In the genomic region with DNA sequence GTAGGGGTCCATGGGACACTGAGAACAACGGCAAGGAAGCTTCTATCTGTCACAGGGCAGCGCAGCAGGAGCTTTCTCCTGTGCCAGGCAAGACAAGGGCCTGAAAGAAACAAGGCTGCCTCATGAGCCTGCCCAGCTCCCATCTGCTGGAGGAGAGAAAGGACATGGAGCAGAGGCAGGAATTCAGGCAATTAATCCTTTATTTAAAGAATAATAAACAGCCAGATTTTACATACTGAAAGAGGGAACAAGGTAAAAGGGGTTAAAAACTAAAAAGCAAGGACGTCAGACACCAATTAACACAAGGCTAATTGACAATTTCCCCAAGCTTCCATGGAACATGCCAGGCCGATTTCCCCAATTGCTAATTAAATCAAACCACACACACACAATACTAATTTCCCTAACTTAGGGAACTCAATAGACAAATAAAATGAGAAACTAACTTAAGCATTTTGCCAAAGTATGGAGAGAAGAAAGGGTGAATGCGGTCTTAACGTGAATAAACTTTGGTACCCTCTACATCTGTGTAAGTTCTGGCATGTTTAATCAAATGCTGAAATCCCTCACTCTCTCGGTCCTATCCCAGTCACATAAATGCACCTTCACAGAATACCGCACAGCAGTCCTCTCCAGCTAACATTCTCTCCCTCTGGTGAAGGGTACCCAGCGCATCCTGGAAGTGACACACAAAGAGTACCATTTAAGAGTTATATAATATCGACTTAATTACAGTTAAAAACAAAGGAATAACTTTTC, we compare ENCODE assay signal across 16 mouse cellular contexts.
"Had no signal": no experiment of that assay in that cellular context is flagged by ENCODE, and none has a peak within 500 bp of the region (broad histone marks: within the 10 kb centered on the region; RNA-seq: fewer than 3 reads in every experiment).

No protein-coding gene starts in this region.

- H3K9me3 ChIP-seq: kidney, embryonic 15.5 days; limb, embryonic 15.5 days; liver, embryonic 13.5 days; lung, embryonic 15.5 days; midbrain, embryonic 15.5 days; neural tube, embryonic 12.5 days had no signal

- H3K36me3 ChIP-seq: kidney, embryonic 15.5 days; limb, embryonic 15.5 days; liver, embryonic 13.5 days; lung, embryonic 15.5 days; midbrain, embryonic 15.5 days; neural tube, embryonic 12.5 days had no signal

- H3K4me1 ChIP-seq: kidney, embryonic 15.5 days; limb, embryonic 15.5 days; liver, embryonic 13.5 days; lung, embryonic 15.5 days; midbrain, embryonic 15.5 days; neural tube, embryonic 12.5 days had no signal

- H3K27me3 ChIP-seq: kidney, embryonic 15.5 days; limb, embryonic 15.5 days; liver, embryonic 13.5 days; lung, embryonic 15.5 days; midbrain, embryonic 15.5 days; neural tube, embryonic 12.5 days had no signal

- H3K9ac ChIP-seq: kidney, embryonic 15.5 days; limb, embryonic 15.5 days; liver, embryonic 13.5 days; liver, postnatal 0 days; lung, embryonic 15.5 days; midbrain, embryonic 15.5 days; neural tube, embryonic 12.5 days had no signal

- H3K4me2 ChIP-seq: kidney, embryonic 15.5 days; limb, embryonic 15.5 days; liver, embryonic 13.5 days; lung, embryonic 15.5 days; midbrain, embryonic 15.5 days; neural tube, embryonic 12.5 days had no signal

- H3K27ac ChIP-seq: kidney, embryonic 15.5 days; left cerebral cortex, adult 2 months; limb, embryonic 15.5 days; liver, embryonic 13.5 days; lung, embryonic 15.5 days; macrophage; midbrain, embryonic 15.5 days; neural tube, embryonic 12.5 days had no signal

- ATAC-seq: liver, postnatal 0 days; midbrain, embryonic 15.5 days had no signal

- H3K4me3 ChIP-seq: kidney, embryonic 15.5 days; left cerebral cortex, adult 2 months; limb, embryonic 15.5 days; liver, embryonic 13.5 days; lung, embryonic 15.5 days; megakaryocyte, embryonic 14.5 days; midbrain, embryonic 15.5 days; neural tube, embryonic 12.5 days had no signal

- DNase-seq: kidney, adult 2 months; kidney, postnatal 14 days; liver, embryonic 13.5 days; liver, postnatal 0 days; lung, postnatal 14 days; right cerebral cortex, adult 18-20 months; right cerebral cortex, postnatal 25 days; thymus, postnatal 36 days had no signal
